Mouse (Mus musculus) ovary, postnatal 36 days (tissue): ENCODE data around the gene Blvra.
"Not testable (repeated sequence)": the region's sequence is repeated elsewhere in the genome, so short reads cannot be mapped to it uniquely, and the experiment has no call there.

ENCODE experiments used
- DNase-seq: peaks from one replicate; pipeline ENCODE4 v3.0.0; 2022; ENCODE audit warnings: low spot score, mixed read lengths

The Blvra gene

DNA sequence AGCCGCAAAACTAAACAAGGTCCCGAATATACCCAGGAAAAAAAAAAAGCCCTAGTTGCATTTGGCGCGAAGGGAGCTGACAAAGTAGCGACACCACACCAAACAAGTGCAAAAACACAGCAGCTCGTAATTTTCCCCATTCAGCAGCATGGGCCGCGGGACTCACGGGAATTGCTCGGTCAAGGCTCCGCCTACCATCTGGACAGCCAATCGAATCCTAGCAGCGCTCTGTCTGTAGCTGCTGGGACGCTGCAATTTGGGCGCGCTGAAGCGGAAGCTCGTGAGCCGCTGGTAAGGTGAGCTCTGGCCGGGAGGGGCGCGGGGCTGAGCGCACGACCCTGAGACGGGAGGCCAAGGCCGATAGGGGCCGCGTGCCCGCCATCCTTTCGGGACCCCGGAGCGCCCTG is at the start of gene Blvra:
TSS of gene Blvra (plus strand) at position 231 of the 407 bp plus-strand sequence.
- peak; percentile 85 for DNase-seq

GRCm38 (mm10) chr2:127035006-127035605 is 35.4 kb upstream of the Blvra start:
- DNase-seq: no peak

- peak; percentile 57 for DNase-seq
Observed at GRCm38 (mm10) chr2:127037299-127037698, 33.2 kb upstream of the Blvra start.

- no peak for DNase-seq
Observed at GRCm38 (mm10) chr2:127061471-127061870, 9.0 kb upstream of the Blvra start.

DNA sequence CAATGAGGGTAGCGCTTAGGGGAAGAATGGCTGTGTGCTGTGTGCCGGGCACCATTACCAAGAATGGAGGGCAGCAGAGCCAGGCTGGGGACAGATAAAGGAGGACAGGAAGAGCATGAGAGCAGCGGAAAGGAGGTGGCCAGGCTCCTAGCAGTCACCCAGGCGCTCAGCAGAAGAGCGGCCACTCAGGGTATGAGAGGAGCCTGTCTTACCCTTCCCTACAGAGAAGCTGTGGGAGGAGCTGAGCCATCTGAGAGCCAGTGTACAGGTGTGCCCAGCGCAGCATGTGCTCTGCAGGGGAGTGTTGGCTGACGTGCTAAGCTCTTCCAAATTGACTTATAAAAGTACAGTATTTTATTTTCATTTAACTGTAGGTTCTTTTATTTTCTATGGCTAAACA is 1.7 kb upstream of the Blvra start:
- DNase-seq: no peak

DNA sequence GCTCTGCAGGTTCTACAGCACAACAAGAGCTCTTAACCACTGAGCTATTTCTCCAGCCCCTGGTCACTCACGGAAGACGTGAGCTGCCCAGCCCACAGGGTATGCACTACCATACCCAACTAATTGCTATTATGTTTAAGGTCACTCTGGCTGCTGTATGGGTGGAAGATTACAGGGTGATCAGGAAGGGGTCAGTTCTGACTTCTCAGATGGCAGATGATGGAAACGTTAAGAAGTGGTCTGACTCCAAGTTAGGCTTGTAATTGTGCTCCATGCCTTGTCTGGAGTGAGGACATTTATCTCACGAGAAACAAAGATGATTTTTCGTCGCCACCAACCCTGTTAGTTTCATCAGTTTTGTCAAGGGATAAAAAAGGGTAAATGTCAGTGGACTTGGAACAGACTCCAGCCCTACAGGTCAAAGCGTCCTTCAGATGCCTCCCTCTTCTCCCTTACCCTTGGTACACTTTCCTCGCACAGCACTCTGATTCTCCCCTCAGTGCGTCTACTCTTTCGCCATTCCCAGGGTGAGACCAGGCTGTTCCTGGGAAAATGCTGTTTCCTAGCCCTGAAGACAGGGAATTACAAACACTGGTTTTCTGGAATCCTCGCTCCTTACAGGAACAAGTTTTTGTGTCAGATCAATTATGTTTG is 557 bp upstream of the Blvra start:
- DNase-seq: no peak

GRCm38 (mm10) chr2:127070879-127071278 is 414 bp downstream of the Blvra start:
- no peak for DNase-seq

DNA sequence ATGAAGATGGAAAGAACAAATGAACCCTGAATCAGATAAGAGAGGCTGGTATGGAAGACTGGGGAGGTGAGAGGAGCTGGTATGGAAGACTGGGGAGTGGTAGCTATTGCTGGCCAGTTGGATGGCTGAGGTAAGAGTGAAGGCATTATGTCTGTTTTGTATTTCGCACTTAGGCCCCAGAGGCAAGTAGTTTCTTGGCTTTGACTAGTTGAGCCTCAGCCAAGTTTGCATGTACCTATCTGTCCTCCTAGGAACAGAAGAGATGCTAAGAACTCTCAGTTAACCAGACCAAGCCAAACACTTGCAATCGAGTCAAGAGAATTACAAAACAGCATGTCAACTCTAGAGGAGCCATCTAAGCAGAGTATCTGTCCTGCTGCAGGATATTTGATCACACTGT is 3.7 kb downstream of the Blvra start:
- no peak for DNase-seq

DNA sequence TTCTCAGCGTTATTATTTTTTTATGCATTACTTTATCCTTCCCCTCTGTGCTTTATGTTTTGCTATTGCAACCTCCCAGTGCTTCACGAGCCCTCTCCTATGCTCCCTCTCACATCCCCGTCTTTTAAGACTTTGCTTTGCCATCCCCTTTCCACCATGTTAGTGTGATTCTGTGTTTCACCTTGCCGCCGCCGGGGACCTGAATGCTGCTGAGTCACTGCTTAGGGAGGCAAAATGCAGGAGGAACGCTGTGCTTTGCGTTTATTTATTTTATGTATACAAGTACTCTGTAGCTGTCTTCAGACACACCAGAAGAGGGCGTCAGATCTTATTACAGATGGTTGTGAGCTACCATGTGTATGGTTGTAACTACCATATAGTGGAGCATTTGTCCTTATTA is 7.1 kb downstream of the Blvra start:
- DNase-seq: no peak

DNA sequence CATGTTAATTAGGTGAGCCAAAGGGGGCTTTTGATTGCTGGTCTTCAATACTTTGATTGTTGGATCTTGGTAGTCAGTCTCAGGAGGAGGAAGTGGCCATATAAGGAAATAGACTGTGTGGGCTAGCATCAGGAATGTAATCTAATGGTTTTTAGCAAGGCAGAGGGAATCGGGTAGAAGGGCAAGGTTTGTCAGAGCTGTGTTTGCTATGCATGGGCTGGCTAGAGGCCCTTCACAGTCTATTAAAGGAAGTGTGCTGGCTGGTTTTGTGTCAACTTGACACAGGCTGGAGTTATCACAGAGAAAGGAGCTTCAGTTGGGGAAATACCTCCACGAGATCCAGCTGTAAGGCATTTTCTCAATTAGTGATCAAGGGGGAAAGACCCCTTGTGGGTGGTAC is 8.6 kb downstream of the Blvra start:
- DNase-seq: not testable (repeated sequence)

DNA sequence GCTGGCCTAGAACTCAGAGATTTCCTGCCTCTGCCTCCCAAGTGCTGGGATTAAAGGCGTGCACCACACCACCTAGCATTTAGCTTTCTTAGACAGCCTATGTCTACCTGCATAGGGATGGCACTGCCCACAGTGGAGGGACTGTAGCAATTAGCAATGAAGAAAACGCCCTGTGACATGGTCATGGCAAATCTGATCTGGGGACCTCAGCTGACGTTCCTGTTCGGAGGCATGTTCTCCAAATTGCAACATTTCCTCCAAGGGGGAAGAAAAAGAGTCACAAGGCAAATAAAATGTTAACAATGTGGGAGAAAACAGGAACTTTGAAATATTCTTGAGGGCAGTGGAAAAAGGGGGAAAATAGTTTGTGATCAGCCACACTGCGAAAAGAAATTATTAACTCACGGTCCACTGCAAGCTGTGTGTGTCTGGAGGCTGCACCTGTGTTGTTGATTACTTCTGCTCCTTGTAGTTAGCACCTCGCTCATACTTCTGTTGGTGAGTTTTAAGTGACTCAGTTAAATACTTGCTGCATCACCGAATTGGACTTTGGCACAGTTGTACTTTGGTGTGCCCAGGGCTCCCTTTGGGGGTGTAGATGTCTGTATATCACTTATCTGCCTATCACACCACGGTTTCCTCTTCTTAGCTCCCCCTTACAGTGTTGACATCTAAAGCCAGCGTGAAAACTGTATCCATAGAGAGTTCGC is 9.6 kb downstream of the Blvra start:
- DNase-seq: no peak

DNA sequence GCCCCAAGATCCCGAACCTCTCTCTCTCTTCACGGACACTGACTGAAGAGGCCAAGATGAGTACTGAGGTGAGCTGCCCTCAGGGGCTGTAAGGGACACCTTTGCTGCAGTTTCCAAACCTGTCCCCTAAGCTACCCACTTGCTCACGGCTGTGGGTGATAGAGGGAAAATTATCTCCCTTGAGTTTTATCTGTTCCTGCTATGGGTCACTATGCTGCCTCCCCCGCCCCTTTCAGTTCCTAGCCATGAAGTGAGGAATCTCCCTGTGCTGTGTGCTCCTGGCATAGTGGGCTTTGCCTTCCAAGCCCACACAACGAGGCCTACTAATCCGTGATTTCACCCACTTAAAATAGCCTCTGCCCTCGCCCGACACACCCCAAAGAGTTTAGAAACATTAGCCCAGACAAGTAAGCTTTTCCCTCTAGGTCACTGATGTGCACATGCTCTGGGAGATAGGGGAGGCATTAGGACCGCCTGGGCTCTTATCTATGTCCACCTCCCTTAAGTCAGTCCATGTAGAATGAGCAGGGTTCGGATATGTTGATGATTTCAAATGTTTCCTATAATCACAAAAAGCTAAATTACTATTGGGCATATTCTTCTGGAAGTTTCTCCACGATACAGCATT is 10.2 kb downstream of the Blvra start:
- no peak for DNase-seq

DNA sequence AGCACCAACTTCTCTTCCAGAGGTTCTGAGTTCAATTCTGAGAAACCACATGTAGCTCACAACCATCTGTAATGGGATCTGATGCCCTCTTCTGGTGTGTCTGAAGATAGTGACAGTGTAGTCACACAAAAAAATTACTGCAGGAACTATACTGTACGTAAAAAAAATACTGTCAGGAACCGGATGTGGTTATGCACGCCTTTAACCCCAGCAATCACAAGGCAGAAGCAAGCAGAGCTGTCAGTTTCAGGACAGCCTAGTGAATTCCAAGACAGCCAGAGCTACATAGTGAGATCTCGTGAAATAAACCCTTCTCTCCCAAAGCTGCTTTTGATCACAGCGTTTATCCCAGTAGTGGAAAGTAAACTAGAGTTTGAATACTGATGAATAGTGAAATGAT is 15.8 kb downstream of the Blvra start:
- no peak for DNase-seq

- not testable (repeated sequence) for DNase-seq
Observed at GRCm38 (mm10) chr2:127090151-127090550, 19.7 kb downstream of the Blvra start.

DNA sequence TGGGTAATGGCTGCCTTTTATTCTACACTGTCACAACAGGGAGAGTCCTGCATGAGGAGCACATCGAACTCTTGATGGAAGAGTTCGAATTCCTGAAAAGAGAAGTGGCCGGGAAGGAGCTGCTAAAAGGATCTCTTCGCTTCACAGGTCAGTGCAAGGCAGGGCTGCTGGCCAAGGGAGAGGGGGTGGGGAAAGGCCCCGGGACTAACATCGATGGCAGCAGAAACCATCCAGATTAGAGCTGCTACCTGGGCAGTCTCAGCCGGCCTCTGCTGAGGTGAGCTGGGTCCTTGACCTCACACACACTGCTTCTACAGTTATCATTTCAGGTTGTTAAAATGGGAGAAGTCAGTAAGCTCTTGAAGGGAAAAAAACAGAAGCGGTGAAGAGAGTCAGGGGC is 21.5 kb downstream of the Blvra start:
- DNase-seq: no peak

DNA sequence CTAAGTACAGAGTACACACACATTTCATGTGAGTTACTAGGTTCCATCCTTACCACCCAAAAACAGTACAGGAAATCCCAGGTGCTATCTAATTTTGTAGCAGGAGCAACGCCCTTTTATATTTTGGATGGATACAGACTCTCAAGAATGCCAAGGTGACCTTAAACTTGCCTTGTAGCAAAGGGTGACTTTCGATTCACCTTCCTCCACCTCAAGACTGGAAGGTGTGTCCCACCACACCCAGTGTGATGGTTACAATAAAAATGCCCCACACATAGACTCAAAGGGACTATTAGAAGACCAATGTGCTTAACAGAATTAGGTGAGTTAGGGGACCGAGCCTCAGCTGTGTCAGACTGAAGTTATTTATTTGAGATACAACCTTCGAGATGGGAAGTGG is 38.5 kb downstream of the Blvra start:
- DNase-seq: no peak

- no peak for DNase-seq
Observed at GRCm38 (mm10) chr2:127121591-127122235, 51.2 kb downstream of the Blvra start.

DNA sequence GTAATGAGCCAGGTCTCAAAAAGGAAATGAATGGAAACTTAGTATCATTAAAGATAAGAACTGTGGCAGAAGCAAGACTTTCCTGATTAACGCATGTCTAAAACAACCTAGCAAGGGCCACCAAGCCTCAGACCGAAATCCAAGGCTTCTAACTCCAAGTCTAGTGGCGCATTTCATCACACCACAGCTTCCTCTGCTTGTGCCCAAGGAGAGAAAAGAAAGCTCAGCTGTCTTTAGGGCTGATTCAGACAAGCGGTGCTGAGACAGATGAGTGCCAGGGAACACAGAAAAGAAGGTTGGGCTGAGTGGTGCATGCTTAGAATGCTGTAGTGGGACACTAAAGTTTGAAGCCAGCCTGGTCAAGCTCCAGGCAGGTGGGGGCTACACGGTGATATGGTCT is 58.5 kb downstream of the Blvra start:
- DNase-seq: no peak

DNA sequence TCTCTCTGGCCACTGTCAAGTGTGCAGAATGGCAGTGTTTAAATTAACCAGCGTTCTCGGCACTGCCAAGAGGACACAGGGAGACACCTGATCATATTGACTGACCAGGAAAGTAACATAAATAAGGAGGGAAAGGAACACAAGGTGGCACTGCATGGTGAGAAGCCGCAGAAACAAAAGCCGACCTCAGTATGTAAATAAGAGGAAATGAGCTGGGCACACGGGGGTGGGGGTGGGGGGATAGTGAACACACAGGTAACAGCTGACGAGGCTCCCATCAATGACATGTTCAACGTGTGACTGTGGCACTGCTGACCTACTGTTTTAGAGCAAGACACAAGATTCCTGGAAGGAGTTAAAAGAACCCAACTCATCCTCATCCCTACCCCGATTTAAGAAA is 60.9 kb downstream of the Blvra start:
- no peak for DNase-seq

DNA sequence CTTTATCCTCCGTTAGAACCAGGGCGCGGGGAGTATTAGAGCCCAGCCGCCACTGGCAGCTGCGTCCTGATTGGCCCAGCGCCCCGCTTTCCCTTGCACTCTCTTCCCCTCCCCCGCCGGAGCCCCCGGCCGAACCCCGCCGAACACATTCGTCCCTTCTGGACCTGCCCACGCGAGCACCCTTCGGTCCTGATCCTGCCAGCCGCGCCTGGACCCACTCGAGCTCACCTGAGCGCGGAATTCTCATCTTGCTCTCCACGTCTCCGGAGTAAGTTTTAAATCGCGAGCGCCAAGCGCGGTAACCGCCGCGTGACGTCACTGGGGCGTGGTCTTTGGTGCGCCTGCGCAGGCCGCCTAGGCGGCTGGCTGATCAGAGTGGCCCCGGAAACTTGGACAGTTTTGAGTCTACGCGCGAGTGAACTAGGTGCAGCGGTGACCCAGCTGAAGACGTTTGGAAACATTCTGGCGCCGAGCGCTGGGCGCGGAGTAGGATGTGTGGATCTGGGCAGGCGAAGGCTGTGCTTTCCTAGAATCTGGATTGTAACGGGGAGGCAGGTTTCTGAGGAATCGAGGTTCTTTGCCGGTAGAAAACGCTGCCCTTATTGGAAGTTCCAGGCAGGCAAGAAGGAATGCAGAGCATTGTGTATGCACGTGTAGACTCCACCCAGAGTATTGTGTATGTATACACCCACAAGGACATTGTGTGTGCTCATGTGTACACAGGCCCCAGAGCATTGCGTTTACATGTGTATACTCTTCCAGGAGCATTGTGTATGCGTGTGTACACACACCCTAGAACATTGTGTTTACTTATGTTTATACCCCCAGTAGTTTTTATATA is 63.4 kb downstream of the Blvra start, which contains the start of gene Ncaph:
TSS of gene Ncaph (minus strand) at position 334 of the 841 bp plus-strand sequence.
- peak; percentile 94 for DNase-seq

DNA sequence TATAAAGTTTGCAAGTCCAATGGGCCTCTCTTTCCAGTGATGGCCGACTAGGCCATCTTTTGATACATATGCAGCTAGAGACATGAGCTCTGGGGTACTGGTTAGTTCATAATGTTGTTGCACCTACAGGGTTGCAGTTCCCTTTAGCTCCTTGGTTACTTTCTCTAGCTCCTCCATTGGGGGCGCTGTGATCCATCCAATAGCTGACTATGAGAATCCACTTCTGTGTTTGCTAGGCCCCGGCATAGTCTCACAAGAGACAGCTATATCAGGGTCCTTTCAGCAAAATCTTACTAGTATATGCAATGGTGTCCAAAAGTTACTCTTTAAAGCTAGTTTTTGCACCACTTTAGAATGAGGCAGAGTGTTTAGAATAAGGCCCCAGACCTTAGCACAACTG is 64.8 kb downstream of the Blvra start:
- DNase-seq: not testable (repeated sequence)
